Mouse (Mus musculus) liver, adult 2 months (tissue): Measurements from ENCODE around the gene Gm2a. TPM values are rescaled to one million over a fixed set of nuclear protein-coding genes. Genes with fewer than 3 reads are reported as not detected.

Experiments used
- DNase-seq: peaks from one replicate; pipeline ENCODE4 v3.0.0-alpha.2; 2011; ENCODE audit warnings: low read depth, low spot score; ENCODE audit errors: extremely low read depth
- H3K27ac ChIP-seq: fragments of 200-500 bp; replicated peaks from 2 replicates; pipeline ENCODE4 v1.5.1; 2012; ENCODE audit warnings: low read depth, mild to moderate bottlenecking, control low read depth, inconsistent platforms, low read length; ENCODE audit not compliant: insufficient read depth
- H3K27me3 ChIP-seq: fragments of 200-500 bp; 2 replicates; pipeline ENCODE4 v1.6.1; 2012; ENCODE audit warnings: mild to moderate bottlenecking, moderate library complexity, low read length, inconsistent platforms; ENCODE audit not compliant: control insufficient read depth, insufficient read depth
- H3K36me3 ChIP-seq: fragments of 200-500 bp; 2 replicates; pipeline ENCODE4 v1.6.1; 2012; ENCODE audit warnings: low read length, inconsistent platforms; ENCODE audit not compliant: control insufficient read depth, insufficient read depth
- H3K4me1 ChIP-seq: fragments of 200-500 bp; 2 replicates; pipeline ENCODE4 v1.6.1; 2011; ENCODE audit warnings: low read length; ENCODE audit not compliant: control insufficient read depth, insufficient read depth
- H3K4me3 ChIP-seq: fragments of 200-500 bp; 2 replicates; pipeline ENCODE4 v1.5.1; 2011; ENCODE audit warnings: low read depth, mild to moderate bottlenecking, control low read depth, low read length, moderate library complexity; ENCODE audit not compliant: insufficient read depth
- H3K79me2 ChIP-seq: fragments of 200-500 bp; 2 replicates; pipeline ENCODE4 v1.6.1; 2012; ENCODE audit warnings: inconsistent platforms, mild to moderate bottlenecking, low read length, moderate library complexity; ENCODE audit not compliant: control insufficient read depth, insufficient read depth
- H3K9ac ChIP-seq: fragments of 200-500 bp; 2 replicates; pipeline ENCODE4 v1.6.1; 2012; ENCODE audit warnings: low read depth, mild to moderate bottlenecking, control low read depth, inconsistent platforms, low read length
- CTCF ChIP-seq: fragments of 200-500 bp; IDR thresholded peaks from 2 replicates; pipeline ENCODE4 v1.5.1; 2011; ENCODE audit warnings: low read depth, low read length, control low read depth
- POLR2A ChIP-seq: fragments of 200-500 bp; IDR thresholded peaks from 2 replicates; pipeline ENCODE4 v1.6.1; 2011; ENCODE audit warnings: low read length, control low read depth; ENCODE audit not compliant: insufficient read depth; ENCODE audit errors: extremely low read depth
- WGBS: fragments of 180-500 bp; shearing (Covaris S2); methylation state at CpG from one replicate; pipeline ENCODE4 v1.1.7; 2018; 5-methylcytosine and 5-hydroxymethylcytosine counted together
- polyA plus RNA-seq: library from polyadenylated mRNA; depleted of rRNA; stranded (reverse); fragments of >200 nt; gene quantifications from 2 replicates; pipeline ENCODE4 v1.2.3, GENCODE M21; 2012; rRNA removed
- total RNA-seq: library from RNA; depleted of rRNA; stranded (reverse); fragments of >200 nt; gene quantifications from 2 replicates; pipeline ENCODE4 v1.2.3, GENCODE M21; 2014; rRNA removed

The Gm2a gene
- 41.1 and 61.8 TPM in 2 replicates for total RNA-seq
- 64.6 and 73.6 TPM in 2 replicates for polyA plus RNA-seq

- H3K27ac ChIP-seq: peak within 1 kb of the TSS; percentile 83
- H3K79me2 ChIP-seq: peaks cover 5% of the 10 kb centered on the region; the same call in 1 of the 2 replicates
- peak; percentile 97 for DNase-seq
- under 1% methylated on average over 45 of the region's 45 CpGs for WGBS
- no peaks in the 10 kb centered on the region for H3K27me3 ChIP-seq
- peak within 1 kb of the TSS; percentile 87 for H3K4me3 ChIP-seq
- no peak for TF ChIP-seq CTCF
- TF ChIP-seq POLR2A: peak; percentile 96
- H3K9ac ChIP-seq: peak within 1 kb of the TSS; percentile 89
- H3K36me3 ChIP-seq: no peaks in the 10 kb centered on the region
- peaks cover 16% of the 10 kb centered on the region for H3K4me1 ChIP-seq
Measured at GRCm38 (mm10) chr11:55097463-55098188, at the start of gene Gm2a. Gene Gm2a (plus strand): TSS chr11:55098115.

GRCm38 (mm10) chr11:55050837-55051510 lies 46.9 kb upstream of the Gm2a start:
- Histone ChIP-seq H3K27ac (no peak overlapping the region), H3K27me3 (no peaks in the 10 kb centered on the region), H3K9ac (no peak overlapping the region), H3K36me3 (no peaks in the 10 kb centered on the region), H3K4me3 (no peak overlapping the region), H3K4me1 (no peaks in the 10 kb centered on the region), H3K79me2 (no peaks in the 10 kb centered on the region)
- no peak for DNase-seq
- TF ChIP-seq CTCF: no peak
- WGBS: 78% methylated on average over 7 of the region's 7 CpGs

GRCm38 (mm10) chr11:55057511-55057910 lies 40.4 kb upstream of the Gm2a start:
- WGBS: 81% methylated on average over 3 of the region's 3 CpGs
- no peak for DNase-seq
- TF ChIP-seq POLR2A (no peak), CTCF (no peak)
- Histone ChIP-seq H3K9ac (no peak overlapping the region), H3K36me3 (no peaks in the 10 kb centered on the region), H3K27ac (no peak overlapping the region), H3K27me3 (no peaks in the 10 kb centered on the region), H3K4me1 (no peaks in the 10 kb centered on the region), H3K4me3 (no peak overlapping the region), H3K79me2 (no peaks in the 10 kb centered on the region)

GRCm38 (mm10) chr11:55060802-55061201 lies 37.1 kb upstream of the Gm2a start:
- Histone ChIP-seq H3K4me3 (no peak overlapping the region), H3K36me3 (no peaks in the 10 kb centered on the region), H3K27me3 (no peaks in the 10 kb centered on the region), H3K27ac (no peak overlapping the region), H3K9ac (no peak overlapping the region), H3K79me2 (no peaks in the 10 kb centered on the region), H3K4me1 (peaks cover 7% of the 10 kb centered on the region)
- WGBS: 94% methylated on average over 5 of the region's 5 CpGs
- no peak for TF ChIP-seq CTCF
- TF ChIP-seq POLR2A: no peak
- no peak for DNase-seq

GRCm38 (mm10) chr11:55062856-55063255 lies 35.1 kb upstream of the Gm2a start:
- no peaks in the 10 kb centered on the region for H3K27me3 ChIP-seq
- H3K27ac ChIP-seq: 0 out of 2 replicates have a peak overlapping the region, but pooled peaks have one; percentile 2
- TF ChIP-seq CTCF (no peak), POLR2A (no peak)
- H3K4me1 ChIP-seq: peaks cover 7% of the 10 kb centered on the region
- DNase-seq: no peak
- 26% methylated on average over 5 of the region's 5 CpGs for WGBS
- no peak overlapping the region for H3K4me3 ChIP-seq
- no peaks in the 10 kb centered on the region for H3K79me2 ChIP-seq
- H3K36me3 ChIP-seq: no peaks in the 10 kb centered on the region
- H3K9ac ChIP-seq: no peak overlapping the region

GRCm38 (mm10) chr11:55066921-55067320 lies 31.0 kb upstream of the Gm2a start:
- no peak overlapping the region for H3K4me3 ChIP-seq
- no peak overlapping the region for H3K9ac ChIP-seq
- no peak for TF ChIP-seq POLR2A
- TF ChIP-seq CTCF: no peak
- H3K4me1 ChIP-seq: peaks cover 7% of the 10 kb centered on the region
- no peak for DNase-seq
- no peaks in the 10 kb centered on the region for H3K27me3 ChIP-seq
- no peaks in the 10 kb centered on the region for H3K36me3 ChIP-seq
- 80% methylated on average over 4 of the region's 4 CpGs for WGBS
- no peak overlapping the region for H3K27ac ChIP-seq
- H3K79me2 ChIP-seq: no peaks in the 10 kb centered on the region
